In genomic region chr3:26727526-26727925, GRCm38 (mm10) we compare ENCODE assay signal across 22 mouse cellular contexts.
A peak's percentile ranks its signal among the peaks of the same experiment; 100 is the strongest.
DNase-seq lines count a peak whose midpoint lies in the region; ATAC-seq and TF ChIP-seq lines count a peak whose summit lies in the region.
"Had no signal": no experiment of that assay in that cellular context is flagged by ENCODE, and none has a peak within 500 bp of the region (broad histone marks: within the 10 kb centered on the region; RNA-seq: fewer than 3 reads in every experiment).

No protein-coding gene starts in this region.

- ATAC-seq in intestine, embryonic 14.5 days (replicated peaks; ENCODE audit: low FRiP score, low TSS enrichment, low read depth) = 0 out of 2 replicates have a peak, but pooled peaks have one; percentile 23
- ATAC-seq in intestine, embryonic 15.5 days = peak; percentile 63; the same call in 1 of the 2 replicates
- ATAC-seq in intestine, embryonic 16.5 days = peak; percentile 67
- no peak for ATAC-seq in intestine, postnatal 0 days
- no peak for ATAC-seq in erythroid progenitor cell, adult 5-6 weeks (replicated peaks; ENCODE audit: low FRiP score, poor library complexity, severe bottlenecking)
- ATAC-seq: activated CD4-positive, CD25-positive, alpha-beta regulatory T cell, adult 4 months; CD4-positive, CD25-positive, alpha-beta regulatory T cell, adult 4 months; Patski had no signal

- H3K4me2 ChIP-seq in intestine, embryonic 14.5 days (ENCODE audit: low read length) = no peak overlapping the region
- no peak overlapping the region for H3K4me2 ChIP-seq in intestine, embryonic 15.5 days (replicated peaks)
- no peak overlapping the region for H3K4me2 ChIP-seq in intestine, embryonic 16.5 days (ENCODE audit: low read depth, low read length)
- H3K4me2 ChIP-seq in intestine, postnatal 0 days (replicated peaks; ENCODE audit: low read depth) = 0 out of 2 replicates have a peak overlapping the region, but pooled peaks have one; percentile 17

- no peaks in the 10 kb centered on the region for H3K9me3 ChIP-seq in intestine, embryonic 14.5 days (ENCODE audit: control insufficient read depth, low read length)
- no peaks in the 10 kb centered on the region for H3K9me3 ChIP-seq in intestine, embryonic 15.5 days
- H3K9me3 ChIP-seq in intestine, embryonic 16.5 days (ENCODE audit: control insufficient read depth, low read length) = no peaks in the 10 kb centered on the region
- H3K9me3 ChIP-seq in intestine, postnatal 0 days (ENCODE audit: control insufficient read depth) = no peaks in the 10 kb centered on the region
- H3K9me3 ChIP-seq: G1E had no signal

- no peaks in the 10 kb centered on the region for H3K36me3 ChIP-seq in intestine, embryonic 14.5 days (ENCODE audit: control insufficient read depth, insufficient read depth, low read length)
- no peaks in the 10 kb centered on the region for H3K36me3 ChIP-seq in intestine, embryonic 15.5 days
- no peaks in the 10 kb centered on the region for H3K36me3 ChIP-seq in intestine, embryonic 16.5 days (ENCODE audit: control insufficient read depth, insufficient read depth, low read length)
- no peaks in the 10 kb centered on the region for H3K36me3 ChIP-seq in intestine, postnatal 0 days (ENCODE audit: control insufficient read depth, insufficient read depth)
- no peaks in the 10 kb centered on the region for H3K36me3 ChIP-seq in thymus, adult 2 months (ENCODE audit: control insufficient read depth, insufficient read depth, low read length)
- H3K36me3 ChIP-seq: G1E had no signal

- no peak for TF ChIP-seq POLR2A in thymus, adult 2 months (IDR thresholded peaks at IDR 0.05; ENCODE audit: control insufficient read depth, extremely low read depth, insufficient read depth, low read length, poor library complexity)

- TF ChIP-seq CTCF in intestine, postnatal 0 days (IDR thresholded peaks at IDR 0.05; ENCODE audit: low read depth) = no peak
- no peak for TF ChIP-seq CTCF in thymus, adult 2 months (IDR thresholded peaks at IDR 0.05; ENCODE audit: borderline replicate concordance, control insufficient read depth, extremely low read depth, insufficient read depth, low read length, poor library complexity)

- H3K27ac ChIP-seq in intestine, embryonic 14.5 days (ENCODE audit: low read depth) = no peak overlapping the region
- no peak overlapping the region for H3K27ac ChIP-seq in intestine, embryonic 15.5 days
- no peak overlapping the region for H3K27ac ChIP-seq in intestine, embryonic 16.5 days (ENCODE audit: low read length)
- no peak overlapping the region for H3K27ac ChIP-seq in intestine, postnatal 0 days (ENCODE audit: low read depth, low read length)
- no peak overlapping the region for H3K27ac ChIP-seq in thymus, adult 2 months (ENCODE audit: control insufficient read depth, insufficient read depth, low read length)

- DNase-seq in intestine, embryonic 14.5 days (ENCODE audit: low spot score) = no peak
- DNase-seq in thymus, adult 2 months = no peak
- no peak for DNase-seq in frontal cortex, adult 2 months (ENCODE audit: extremely low spot score in 1 of 2, low spot score in 1 of 2)
- no peak for DNase-seq in kidney, postnatal 25 days
- DNase-seq: adrenal gland, adult 2 months; adrenal gland, adult 8-10 months; adrenal gland, postnatal 10 days; adrenal gland, postnatal 14 days; adrenal gland, postnatal 25 days; adrenal gland, postnatal 36 days; B cell, adult 2 months; cerebellum, adult 11 months; cerebellum, adult 11-12 months had no signal

- 41% methylated on average over 6 of the region's 6 CpGs for WGBS in intestine, embryonic 14.5 days
- 39% methylated on average over 6 of the region's 6 CpGs for WGBS in intestine, embryonic 15.5 days
- 42% methylated on average over 6 of the region's 6 CpGs for WGBS in intestine, embryonic 16.5 days
- WGBS in intestine, postnatal 0 days = 30% methylated on average over 6 of the region's 6 CpGs
- WGBS in thymus, adult 2 months = 89% methylated on average over 6 of the region's 6 CpGs

- no peak overlapping the region for H3K9ac ChIP-seq in intestine, embryonic 14.5 days (ENCODE audit: low read length)
- no peak overlapping the region for H3K9ac ChIP-seq in intestine, embryonic 15.5 days
- H3K9ac ChIP-seq in intestine, embryonic 16.5 days (ENCODE audit: low read depth, low read length) = no peak overlapping the region
- H3K9ac ChIP-seq in intestine, postnatal 0 days (ENCODE audit: low read depth, low read length) = no peak overlapping the region

- no peaks in the 10 kb centered on the region for H3K27me3 ChIP-seq in intestine, embryonic 14.5 days (replicated peaks; ENCODE audit: control insufficient read depth, insufficient read depth, low read length)
- H3K27me3 ChIP-seq in intestine, embryonic 15.5 days (replicated peaks) = no peaks in the 10 kb centered on the region
- no peaks in the 10 kb centered on the region for H3K27me3 ChIP-seq in intestine, embryonic 16.5 days (replicated peaks; ENCODE audit: control insufficient read depth, insufficient read depth, low read length)
- H3K27me3 ChIP-seq in intestine, postnatal 0 days (replicated peaks; ENCODE audit: control insufficient read depth, insufficient read depth, low read length) = no peaks in the 10 kb centered on the region
- H3K27me3 ChIP-seq in thymus, adult 2 months (ENCODE audit: control insufficient read depth, insufficient read depth, low read length) = no peaks in the 10 kb centered on the region
- H3K27me3 ChIP-seq: CH12.LX had no signal

- H3K4me3 ChIP-seq in intestine, embryonic 14.5 days (ENCODE audit: low read depth, low read length) = no peak overlapping the region
- no peak overlapping the region for H3K4me3 ChIP-seq in intestine, embryonic 15.5 days (replicated peaks)
- H3K4me3 ChIP-seq in intestine, embryonic 16.5 days (ENCODE audit: low read length) = no peak overlapping the region
- no peak overlapping the region for H3K4me3 ChIP-seq in intestine, postnatal 0 days (ENCODE audit: low read depth, low read length)
- no peak overlapping the region for H3K4me3 ChIP-seq in thymus, adult 2 months (ENCODE audit: control insufficient read depth, insufficient read depth, low read length)

- no peaks in the 10 kb centered on the region for H3K4me1 ChIP-seq in intestine, embryonic 14.5 days (replicated peaks; ENCODE audit: control insufficient read depth, insufficient read depth, low read length)
- no peaks in the 10 kb centered on the region for H3K4me1 ChIP-seq in intestine, embryonic 15.5 days (replicated peaks)
- H3K4me1 ChIP-seq in intestine, embryonic 16.5 days (ENCODE audit: control insufficient read depth, insufficient read depth, low read length) = 0 out of 2 replicates have a peak, but pooled peaks cover 3% of the 10 kb centered on the region
- H3K4me1 ChIP-seq in intestine, postnatal 0 days (replicated peaks; ENCODE audit: control insufficient read depth, insufficient read depth, low read length) = no peaks in the 10 kb centered on the region
- no peaks in the 10 kb centered on the region for H3K4me1 ChIP-seq in thymus, adult 2 months (replicated peaks; ENCODE audit: control insufficient read depth, insufficient read depth, low read length)

Comparison
In these comparisons a context has a peak if more than half of its experiments do, and no peak if none do; other contexts are left out.
1. ATAC-seq: peak in intestine, embryonic 14.5 days (single experiment), intestine, embryonic 15.5 days (single experiment) and intestine, embryonic 16.5 days (single experiment); none in intestine, postnatal 0 days (single experiment) and erythroid progenitor cell, adult 5-6 weeks (single experiment).